Mouse (Mus musculus) hematopoietic stem cell, adult 5-6 weeks (primary cell): Measurements from ENCODE around the gene Ninj2. TPM values are rescaled to one million over a fixed set of nuclear protein-coding genes. Genes with fewer than 3 reads are reported as not detected.
A peak's percentile ranks its signal among the peaks of the same experiment; 100 is the strongest.

Experiments
- ATAC-seq, 2 experiments: fragments of 125-278 bp in 1 of 2; replicated peaks in 1 of 2; 2 replicates each; pipeline ENCODE4 v1.8.0; 2016 to 2017; ENCODE audit warnings: inconsistent platforms in 2 of 2, mild to moderate bottlenecking in 2 of 2, moderate number of reproducible peaks in 2 of 2, low read depth in 1 of 2, moderate TSS enrichment in 1 of 2; ENCODE audit not compliant: low FRiP score in 2 of 2, poor library complexity in 2 of 2, severe bottlenecking in 2 of 2, insufficient read depth in 1 of 2, low TSS enrichment in 1 of 2
- total RNA-seq: library from RNA; stranded (forward); fragments of 172-1452, 232-1000 nt; gene quantifications from 2 replicates; pipeline ENCODE4 v1.2.3, GENCODE M21; 2017

The Ninj2 gene
- total RNA-seq, 1 experiment from 2014 or later = not detected

DNA sequence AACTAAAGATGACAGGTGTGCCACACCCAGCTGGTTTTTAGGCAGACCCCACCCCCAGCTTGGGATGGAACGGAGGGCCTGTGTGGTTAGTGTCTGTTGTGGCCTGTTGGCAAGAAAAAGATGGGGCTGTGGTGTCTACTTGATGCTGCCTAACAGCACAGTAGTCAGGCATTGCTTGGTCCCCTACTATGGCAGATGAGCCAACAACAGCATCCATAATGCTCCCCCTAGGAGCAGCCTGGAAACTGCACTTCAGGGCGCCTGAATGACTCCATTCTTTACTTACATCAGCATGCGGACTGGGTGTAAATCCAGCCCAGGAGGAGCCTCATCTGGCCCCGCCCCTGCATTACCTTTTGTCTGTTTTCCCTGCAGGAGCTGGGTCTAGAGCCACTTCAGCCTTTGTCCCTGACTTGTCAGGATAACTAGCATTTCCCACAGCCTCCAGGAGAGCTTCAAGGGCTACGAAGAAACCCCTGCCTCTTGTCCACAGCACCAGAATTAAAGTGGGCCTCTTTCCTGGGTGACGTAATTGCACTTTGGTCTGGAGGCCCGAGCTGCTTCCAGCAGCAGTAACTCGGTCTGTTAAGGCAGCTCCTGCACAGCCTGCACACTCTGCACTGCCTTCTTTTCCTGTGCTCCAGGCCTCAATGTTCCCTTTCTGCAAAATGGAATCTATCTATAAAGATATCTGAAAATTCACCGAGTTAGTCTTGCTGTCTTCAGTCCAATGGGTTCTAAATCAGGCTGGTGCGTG is 106.7 kb downstream of the Ninj2 start:
- no peak for ATAC-seq

DNA sequence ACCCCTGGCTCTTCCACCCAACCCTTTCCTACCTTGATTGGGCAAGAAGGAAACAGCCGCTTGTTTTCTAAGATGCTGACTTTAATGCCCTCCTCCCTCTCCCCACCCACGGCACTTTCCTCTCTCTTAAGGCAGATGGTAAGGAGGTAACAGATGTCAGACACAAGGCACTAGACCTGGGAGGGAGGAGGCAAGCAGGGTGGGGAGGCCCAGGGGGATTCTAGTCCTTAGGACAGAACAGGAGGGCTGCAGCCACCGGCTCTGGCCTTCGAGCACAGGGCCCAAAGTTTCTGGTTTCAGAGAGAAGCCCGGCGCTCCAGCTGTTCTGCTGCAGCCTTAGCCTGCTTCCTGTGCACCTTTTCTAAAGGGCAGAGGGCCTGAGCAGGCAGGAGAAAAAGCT is 108.8 kb downstream of the Ninj2 start:
- no peak for ATAC-seq

DNA sequence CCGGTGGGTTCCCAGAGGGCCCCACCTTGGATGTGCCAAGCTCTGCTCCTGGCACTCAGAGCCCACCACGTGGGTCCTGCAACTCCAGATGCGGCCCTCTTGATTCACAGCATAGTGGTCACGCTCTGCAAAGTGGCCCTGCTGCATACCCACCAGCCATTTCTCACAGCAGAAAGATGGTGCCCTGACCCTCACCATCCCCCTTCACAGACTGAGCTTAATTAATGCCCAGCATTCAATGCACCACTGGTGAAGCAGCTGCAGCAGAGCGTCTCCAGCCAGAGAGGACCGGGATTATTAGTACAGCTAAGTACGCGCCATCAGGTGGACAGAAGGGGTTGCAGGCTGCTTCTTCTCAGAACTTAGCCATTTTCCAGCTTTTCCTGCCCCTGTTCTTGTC is 109.3 kb downstream of the Ninj2 start:
- ATAC-seq = no peak

DNA sequence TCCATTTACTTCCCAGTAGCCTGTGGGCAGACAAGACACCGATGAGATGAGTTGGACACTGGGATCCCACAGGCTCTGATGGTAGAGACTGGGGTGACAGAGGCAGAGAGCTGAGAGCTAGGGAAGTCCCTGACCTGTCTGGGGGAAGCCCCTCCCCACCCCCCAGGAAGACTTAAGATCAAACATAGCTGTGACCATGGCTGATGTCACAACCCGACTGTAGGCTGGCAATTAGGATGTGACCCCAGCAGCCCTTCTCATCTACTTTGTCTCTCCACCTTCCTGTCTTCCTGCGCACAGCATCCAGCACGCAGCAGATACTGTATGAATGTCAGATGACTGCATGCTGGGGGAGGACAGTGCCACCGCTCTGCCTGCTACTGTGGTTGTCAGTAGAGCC is 113.4 kb downstream of the Ninj2 start:
- ATAC-seq = no peak

DNA sequence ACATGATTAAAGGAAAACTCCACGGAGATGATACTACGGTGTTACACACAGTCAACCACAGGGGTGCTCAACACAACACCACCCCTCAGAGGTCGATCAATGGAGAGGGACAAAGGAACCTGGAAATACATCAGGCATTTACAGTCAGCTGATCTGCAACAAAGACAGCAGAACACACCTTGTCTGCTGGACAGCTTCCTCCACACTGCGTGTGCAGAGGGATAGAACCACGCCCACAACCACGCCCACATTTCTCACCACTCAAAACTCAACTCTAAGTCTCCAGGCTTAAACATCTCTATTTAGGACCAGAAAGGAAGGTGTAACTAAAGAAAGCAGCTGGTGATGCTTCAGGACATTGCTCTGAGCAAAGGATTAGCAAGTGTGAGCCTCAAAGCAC is 118.4 kb downstream of the Ninj2 start:
- no peak for ATAC-seq

DNA sequence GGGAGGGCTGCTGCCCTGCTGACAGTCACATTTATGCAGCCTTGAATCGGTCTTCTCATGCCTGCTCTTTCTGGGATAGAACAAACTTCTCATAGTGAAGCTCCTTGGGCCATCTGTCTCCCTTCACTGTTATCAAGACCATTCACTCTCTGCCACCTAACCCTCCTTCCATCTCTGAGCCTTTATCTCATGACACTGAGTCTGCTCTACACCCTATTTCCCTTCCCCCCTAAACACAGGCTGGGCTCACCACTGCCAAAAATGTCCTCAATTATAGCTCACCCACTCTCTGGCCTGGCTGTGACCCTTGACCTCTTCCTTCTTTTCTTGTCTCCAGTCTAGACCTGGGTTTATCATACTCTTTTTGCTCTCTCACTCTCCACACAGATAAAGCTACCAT is 123.6 kb downstream of the Ninj2 start:
- ATAC-seq = peak; percentile 22 to 35; a peak in 2 of 4 replicates

DNA sequence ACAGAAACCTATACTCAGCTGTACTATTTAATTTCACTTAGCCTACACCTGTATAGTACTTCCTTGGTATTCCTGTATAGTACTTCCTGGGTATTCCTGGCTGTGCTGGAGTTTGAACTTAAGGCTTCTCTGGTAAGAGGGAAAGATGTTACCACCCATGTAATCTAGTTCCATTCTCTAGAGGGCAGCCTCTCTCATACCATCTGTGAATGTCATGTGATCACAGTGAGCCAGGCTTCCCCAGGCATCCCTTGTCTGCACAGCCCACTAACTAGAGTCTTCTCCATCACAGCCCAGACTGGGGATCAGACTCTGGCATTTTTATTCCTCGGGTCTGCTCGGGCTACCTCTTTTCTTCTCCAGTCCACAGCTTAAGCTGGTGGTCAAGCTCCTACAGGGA is 126.1 kb downstream of the Ninj2 start:
- ATAC-seq = no peak

DNA sequence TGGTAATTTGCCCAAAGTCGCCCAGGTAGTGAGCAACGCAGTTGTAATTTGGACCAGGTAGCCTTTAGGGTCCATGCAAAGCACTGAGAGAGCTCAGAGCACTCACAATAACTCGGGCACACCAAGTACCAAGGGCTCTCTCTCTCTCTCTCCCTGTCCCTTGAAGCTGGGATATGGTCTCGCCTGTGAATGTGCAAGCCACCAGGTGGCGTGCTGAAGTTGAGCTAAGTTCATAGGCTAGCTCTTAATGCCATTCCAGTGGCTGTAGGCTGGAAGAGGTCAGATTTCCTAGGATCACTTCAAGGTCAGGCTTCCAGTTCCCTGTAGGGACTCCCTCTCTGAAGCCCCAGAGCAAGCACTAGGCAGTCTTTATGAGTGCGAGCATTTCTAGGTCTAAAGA is 129.5 kb downstream of the Ninj2 start:
- ATAC-seq = no peak; a peak in 1 of 4 replicates

DNA sequence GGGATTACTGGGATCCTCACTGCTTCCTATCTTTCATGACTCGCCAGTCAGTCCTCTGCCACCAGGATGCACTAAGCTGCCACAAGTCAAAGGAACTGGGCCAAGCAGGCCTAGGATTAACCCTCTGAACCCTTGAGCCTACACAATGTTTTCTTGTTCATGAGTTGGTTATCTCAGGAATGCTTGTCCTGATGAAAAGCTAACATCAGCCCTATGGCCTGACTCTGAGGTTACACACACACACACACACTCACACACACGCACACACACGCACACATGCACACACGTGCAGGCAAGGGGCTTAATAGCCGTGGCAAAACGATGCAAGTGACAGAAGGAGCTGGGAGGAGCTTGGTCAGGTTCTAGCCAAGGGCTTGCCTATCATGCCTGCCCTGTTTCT is 132.2 kb downstream of the Ninj2 start:
- ATAC-seq = no peak

DNA sequence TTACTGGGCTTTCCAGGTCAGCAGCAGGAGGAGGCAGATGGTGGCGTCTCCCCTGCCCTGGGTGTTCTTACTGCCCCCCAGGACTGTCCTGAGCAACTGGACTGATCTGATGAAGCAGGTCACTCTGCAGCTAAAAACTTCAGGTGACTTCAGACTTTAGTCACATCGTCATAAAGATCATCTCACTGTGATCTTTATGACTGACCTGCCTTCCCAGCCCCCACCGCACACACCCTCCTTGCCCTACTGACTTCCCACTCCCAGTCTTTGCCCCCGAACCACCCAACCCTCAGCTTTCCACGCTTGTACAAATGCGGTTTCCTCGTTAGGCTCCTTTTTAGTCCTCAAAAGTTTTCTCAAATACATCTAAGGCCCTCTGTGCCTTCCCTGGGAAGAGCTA is 133.9 kb downstream of the Ninj2 start:
- ATAC-seq = no peak

DNA sequence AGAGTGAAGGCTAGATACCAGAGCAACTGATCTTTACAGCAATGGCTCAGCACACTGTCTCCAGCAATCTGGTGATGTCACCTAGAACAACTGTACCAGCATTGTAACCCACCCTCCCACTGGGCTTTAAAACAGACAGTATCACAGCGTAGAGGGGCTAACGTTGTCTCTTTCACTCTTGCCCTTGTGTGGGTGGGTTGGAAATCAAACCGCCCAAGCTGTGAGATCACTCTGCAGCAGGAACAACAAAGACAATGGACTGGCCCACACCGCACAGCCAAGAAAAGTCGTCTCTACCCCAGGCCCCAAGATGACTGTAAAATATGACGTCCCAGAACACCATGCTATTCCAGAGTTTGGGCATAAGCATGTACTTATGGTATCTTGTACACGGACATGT is 136.7 kb downstream of the Ninj2 start:
- no peak for ATAC-seq

DNA sequence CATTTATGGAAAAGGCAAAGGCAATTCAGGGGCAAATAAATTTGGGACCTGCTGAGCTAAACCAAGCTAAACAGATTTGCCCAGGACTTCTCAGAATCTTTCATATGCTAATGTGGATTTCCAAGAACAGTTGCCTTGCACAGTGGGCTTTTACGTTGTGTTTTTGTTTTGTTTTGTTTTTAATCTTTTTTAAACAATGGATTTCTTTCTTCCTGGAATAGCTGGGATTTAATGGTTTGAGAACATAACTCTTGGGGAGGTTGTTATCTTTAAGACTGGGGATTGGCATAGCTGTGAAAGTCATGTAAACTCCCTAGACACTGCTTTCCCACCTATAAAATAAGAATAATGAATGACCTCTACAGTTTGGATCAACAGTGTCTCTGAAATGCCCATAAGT is 137.3 kb downstream of the Ninj2 start:
- no peak for ATAC-seq

DNA sequence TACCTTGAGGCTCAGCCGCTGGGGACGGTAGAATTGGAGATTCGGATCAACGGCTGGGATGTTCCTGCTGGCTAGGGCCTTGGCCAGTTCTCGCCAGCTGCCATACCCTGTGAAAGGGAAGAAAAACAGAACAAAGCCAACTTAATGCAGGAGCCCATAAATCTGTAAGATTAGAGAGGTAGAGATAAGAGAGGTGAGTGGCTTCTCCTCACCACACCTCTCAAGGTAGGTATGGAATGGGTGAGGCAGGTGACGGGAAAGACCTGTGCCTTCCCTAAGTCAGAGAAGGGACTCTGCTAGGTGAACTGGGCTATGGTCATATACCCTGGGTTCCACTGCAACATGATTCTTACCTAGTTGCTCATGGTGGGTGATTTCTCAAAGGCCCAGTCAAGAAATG is 139.7 kb downstream of the Ninj2 start:
- ATAC-seq = no peak

DNA sequence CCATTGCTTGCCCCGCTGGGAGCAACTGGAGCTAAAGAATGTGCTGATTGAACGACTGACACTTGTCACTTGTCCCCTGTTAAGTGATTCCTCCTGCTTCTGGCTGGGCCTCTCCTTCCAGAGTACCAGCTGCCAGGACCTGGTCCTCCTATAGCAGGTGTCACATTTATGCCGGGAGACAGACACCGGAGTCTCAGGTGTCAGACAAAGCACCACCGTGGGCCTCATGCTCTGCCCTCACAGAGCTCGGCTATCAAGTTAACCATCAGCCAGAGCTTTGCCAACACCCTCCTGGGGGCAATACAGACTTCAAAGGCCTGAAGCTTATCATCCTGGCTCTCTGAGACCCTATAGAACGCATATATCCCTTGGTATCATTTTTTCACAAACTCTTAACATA is 142.7 kb downstream of the Ninj2 start:
- no peak for ATAC-seq

DNA sequence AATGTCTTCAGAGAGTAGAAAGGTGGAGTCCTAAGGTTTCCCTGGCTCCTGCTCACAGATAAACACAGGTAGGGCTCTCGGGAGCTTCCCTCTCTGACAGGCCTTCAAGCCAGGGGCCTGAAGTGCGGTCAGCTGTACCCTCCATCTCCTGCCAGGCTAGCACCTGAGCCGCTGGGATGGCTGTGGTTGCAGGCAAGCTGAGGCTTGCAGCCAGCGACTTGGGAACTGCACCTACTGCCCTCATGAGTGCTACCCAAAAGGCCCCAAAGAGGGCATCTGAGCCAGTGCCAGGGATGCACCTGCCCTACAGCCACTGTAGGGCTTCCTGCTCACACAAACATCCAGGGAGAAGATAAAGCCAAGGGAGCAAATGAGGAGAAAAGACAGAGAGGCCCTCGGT is 147.3 kb downstream of the Ninj2 start:
- ATAC-seq = no peak

DNA sequence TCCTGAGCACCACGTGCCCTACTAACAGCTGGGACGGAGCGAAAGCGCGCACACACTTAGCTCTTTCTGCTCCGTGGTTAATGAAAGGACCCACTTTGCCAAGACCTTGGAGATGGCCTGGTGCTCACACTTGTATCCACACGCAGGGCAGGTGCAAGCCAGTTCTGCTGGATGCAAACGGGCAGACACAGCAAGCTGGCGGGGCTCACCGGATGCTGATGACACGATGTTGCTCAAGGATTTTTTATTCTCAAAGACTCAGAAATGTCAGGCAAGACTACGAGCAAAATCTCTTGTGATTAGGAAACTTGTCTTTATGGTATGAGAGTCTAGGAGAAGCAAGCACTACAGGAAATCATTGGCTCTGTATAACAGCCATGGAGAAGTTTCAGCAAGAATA is 148.3 kb downstream of the Ninj2 start:
- ATAC-seq = no peak

DNA sequence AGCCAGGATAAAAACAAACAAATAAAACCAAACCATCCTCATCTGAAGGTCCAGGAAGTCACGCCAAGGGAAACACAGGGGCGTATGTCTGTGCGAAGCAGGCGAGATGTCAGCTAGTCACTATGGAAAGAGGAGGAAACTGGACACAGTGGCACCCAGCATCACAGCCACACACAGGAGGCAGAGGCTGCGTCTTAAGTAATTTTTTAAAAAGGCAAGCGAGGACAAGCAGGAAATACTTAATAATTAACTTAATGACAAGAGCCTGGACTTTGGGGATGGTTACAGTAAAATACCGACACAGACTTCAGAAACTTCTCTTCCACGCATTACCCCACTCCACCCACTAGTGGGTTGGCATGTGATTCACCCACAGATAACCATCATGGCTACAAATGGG is 149.4 kb downstream of the Ninj2 start:
- no peak for ATAC-seq

DNA sequence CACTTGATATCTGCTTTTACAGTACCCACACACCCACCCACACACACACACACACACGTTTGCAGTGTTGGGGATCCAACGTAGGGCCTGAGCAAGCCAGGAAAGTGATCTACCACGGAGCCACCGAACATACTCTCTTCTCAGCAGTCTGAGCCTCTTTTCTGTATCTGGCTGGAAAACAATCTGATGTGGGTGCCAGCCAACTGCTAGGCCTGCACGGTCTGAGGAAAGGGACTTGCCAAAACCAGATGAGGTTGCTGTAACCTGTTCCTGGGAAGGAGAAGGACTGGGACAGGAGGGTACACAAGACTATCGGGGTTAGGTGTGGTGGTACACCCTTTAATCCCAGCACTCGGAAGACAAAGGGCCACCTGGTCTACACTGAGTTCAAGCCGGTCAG is 150.1 kb downstream of the Ninj2 start:
- ATAC-seq = no peak

DNA sequence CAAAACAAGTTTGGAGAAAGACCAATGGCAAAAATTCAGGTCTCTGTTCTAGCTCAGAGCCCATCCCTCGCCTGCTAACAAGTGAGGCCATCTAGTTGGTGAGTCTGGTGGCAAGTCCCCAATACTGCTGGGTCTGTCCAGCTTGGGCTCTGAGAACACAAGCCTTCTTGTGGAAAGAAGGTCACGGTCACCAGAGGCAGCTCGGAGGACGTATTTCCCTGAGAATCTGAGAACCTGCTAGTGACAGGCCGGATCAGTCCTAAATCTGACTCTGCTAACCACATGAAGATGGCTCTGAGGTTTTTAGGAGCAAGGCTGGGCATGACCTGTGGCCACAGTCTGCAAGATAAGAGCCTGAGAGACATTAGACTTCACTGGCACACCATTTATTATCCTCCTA is 153.5 kb downstream of the Ninj2 start:
- ATAC-seq = no peak
